Mouse (Mus musculus): Measurements from ENCODE around the gene Kcnj1.

GRCm38 (mm10) chr9:32408730-32409059 lies 36.4 kb downstream of the Kcnj1 start:
- TF ChIP-seq POLR2A (IDR thresholded peaks at IDR 0.05; ENCODE audit: low read depth, low read length) (no peak), CTCF (IDR thresholded peaks at IDR 0.05; ENCODE audit: extremely low read depth, insufficient read depth, insufficient read length, insufficient replicate concordance) (no peak)
